Mouse (Mus musculus): Measurements from ENCODE around the gene Gm10668.
"Not testable (repeated sequence)": the region's sequence is repeated elsewhere in the genome, so short reads cannot be mapped to it uniquely, and the experiment has no call there.

Gene Gm10668

GRCm38 (mm10) chr7:20730524-20730923, at the start of gene Gm10668:
Gene Gm10668 (minus strand): TSS chr7:20730624.
- DNase-seq = not testable (repeated sequence)

GRCm38 (mm10) chr7:20770885-20771284, 40.5 kb upstream of the Gm10668 start, which contains the start of gene Vmn1r112:
Gene Vmn1r112 (plus strand): TSS chr7:20771185.
- DNase-seq = not testable (repeated sequence)

GRCm38 (mm10) chr7:20703116-20703515, 27.3 kb downstream of the Gm10668 start, which contains the start of gene Vmn1r111:
Gene Vmn1r111 (minus strand): TSS chr7:20703216.
- not testable (repeated sequence) for DNase-seq

All from cerebellum, adult 8-10 months (tissue).